Mouse (Mus musculus) limb, embryonic 13.5 days (tissue): ENCODE results near the gene P4ha2. TPM values are rescaled to one million over a fixed set of nuclear protein-coding genes. Genes with fewer than 3 reads are reported as not detected.
A peak's percentile ranks its signal among the peaks of the same experiment; 100 is the strongest.
"Not testable (repeated sequence)": the region's sequence is repeated elsewhere in the genome, so short reads cannot be mapped to it uniquely, and the experiment has no call there.

Experiments used
- ATAC-seq: fragments of 200-750 bp; cut with Nextera tagmentation; 2 replicates; pipeline ENCODE4 v1.8.0; 2017; ENCODE audit warnings: low read depth, moderate number of reproducible peaks, moderate TSS enrichment; ENCODE audit not compliant: low FRiP score
- H3K27ac ChIP-seq: fragments of 300-500 bp; sonication (generic); 2 replicates; pipeline ENCODE4 v1.5.1; 2015; ENCODE audit warnings: inconsistent platforms, mild to moderate bottlenecking, moderate library complexity
- H3K27me3 ChIP-seq: fragments of 300-500 bp; sonication (generic); 2 replicates; pipeline ENCODE4 v1.6.1; 2015; ENCODE audit warnings: mild to moderate bottlenecking, inconsistent platforms
- H3K36me3 ChIP-seq: fragments of 300-500 bp; sonication (generic); 2 replicates; pipeline ENCODE4 v1.6.1; 2015; ENCODE audit warnings: inconsistent platforms, mild to moderate bottlenecking, moderate library complexity
- H3K4me1 ChIP-seq: fragments of 300-500 bp; sonication (generic); 2 replicates; pipeline ENCODE4 v1.6.1; 2015; ENCODE audit warnings: inconsistent platforms
- H3K4me2 ChIP-seq: fragments of 300-500 bp; sonication (generic); replicated peaks from 2 replicates; pipeline ENCODE4 v1.6.1; 2015; ENCODE audit warnings: inconsistent platforms, mild to moderate bottlenecking, moderate library complexity
- H3K4me3 ChIP-seq: fragments of 300-500 bp; sonication (generic); 2 replicates; pipeline ENCODE4 v1.5.1; 2015; ENCODE audit warnings: moderate library complexity, mild to moderate bottlenecking, inconsistent platforms
- H3K9ac ChIP-seq: fragments of 300-500 bp; sonication (generic); 2 replicates; pipeline ENCODE4 v1.6.1; 2015; ENCODE audit warnings: mild to moderate bottlenecking, inconsistent platforms
- H3K9me3 ChIP-seq: fragments of 300-500 bp; sonication (generic); 2 replicates; pipeline ENCODE4 v1.6.1; 2016; ENCODE audit warnings: inconsistent platforms
- WGBS: fragments of 180-500 bp; shearing (Covaris S2); methylation state at CpG from one replicate; pipeline ENCODE4 v1.1.7; 2015; 5-methylcytosine and 5-hydroxymethylcytosine counted together
- polyA plus RNA-seq: library from polyadenylated mRNA; unstranded; fragments of >200 nt; fragmentation: Nextera tagmentation; extraction: Ambion mirVana; gene quantifications from 2 replicates; pipeline ENCODE4 v1.2.1, GENCODE M21; 2015

The P4ha2 gene
- polyA plus RNA-seq, 1 experiment from 2014 or later = 84.9 TPM

DNA sequence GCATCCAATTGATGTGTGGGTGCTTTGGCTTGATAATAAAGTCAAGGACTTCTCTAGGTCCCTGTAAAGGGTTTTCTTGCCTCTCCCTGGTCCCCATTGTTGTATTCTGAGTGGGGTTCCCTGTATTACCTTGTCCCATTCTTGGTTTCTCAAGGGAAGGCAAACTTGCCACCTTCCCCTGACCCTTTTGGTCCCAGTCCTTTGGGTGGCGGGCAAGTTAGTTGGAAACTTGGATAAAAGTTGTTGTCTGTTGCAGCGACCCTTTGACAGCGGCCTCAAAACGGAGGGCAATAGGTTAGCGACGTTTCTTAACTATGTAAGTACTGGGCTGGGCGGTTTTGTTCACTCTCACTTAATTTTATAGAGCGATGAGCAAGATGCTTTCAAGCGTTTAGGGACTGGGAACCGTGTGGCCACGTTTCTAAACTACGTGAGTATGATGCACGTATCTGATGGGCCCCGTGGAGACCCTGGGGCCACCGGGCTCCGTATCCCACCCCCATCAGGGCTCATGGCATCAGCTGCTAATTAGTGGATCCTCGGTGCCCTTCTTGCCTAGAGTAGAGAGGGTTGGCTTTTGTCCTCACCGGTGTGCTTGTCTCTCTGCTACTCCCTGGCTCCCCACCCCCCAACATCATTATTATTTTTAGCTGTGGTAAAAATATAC lies 26.2 kb downstream of the P4ha2 start:
- Histone ChIP-seq H3K4me3 (no peak overlapping the region), H3K9me3 (no peaks in the 10 kb centered on the region), H3K27ac (no peak overlapping the region; the same call in 1 of the 2 replicates), H3K27me3 (peaks cover 46% of the 10 kb centered on the region), H3K4me2 (peak overlapping the region; percentile 52), H3K9ac (no peak overlapping the region), H3K36me3 (peaks cover 40% of the 10 kb centered on the region), H3K4me1 (peaks cover 33% of the 10 kb centered on the region)
- WGBS = 28% methylated on average over 18 of the region's 18 CpGs
- 0 out of 2 replicates have a peak, but pooled peaks have one; percentile 8 for ATAC-seq

DNA sequence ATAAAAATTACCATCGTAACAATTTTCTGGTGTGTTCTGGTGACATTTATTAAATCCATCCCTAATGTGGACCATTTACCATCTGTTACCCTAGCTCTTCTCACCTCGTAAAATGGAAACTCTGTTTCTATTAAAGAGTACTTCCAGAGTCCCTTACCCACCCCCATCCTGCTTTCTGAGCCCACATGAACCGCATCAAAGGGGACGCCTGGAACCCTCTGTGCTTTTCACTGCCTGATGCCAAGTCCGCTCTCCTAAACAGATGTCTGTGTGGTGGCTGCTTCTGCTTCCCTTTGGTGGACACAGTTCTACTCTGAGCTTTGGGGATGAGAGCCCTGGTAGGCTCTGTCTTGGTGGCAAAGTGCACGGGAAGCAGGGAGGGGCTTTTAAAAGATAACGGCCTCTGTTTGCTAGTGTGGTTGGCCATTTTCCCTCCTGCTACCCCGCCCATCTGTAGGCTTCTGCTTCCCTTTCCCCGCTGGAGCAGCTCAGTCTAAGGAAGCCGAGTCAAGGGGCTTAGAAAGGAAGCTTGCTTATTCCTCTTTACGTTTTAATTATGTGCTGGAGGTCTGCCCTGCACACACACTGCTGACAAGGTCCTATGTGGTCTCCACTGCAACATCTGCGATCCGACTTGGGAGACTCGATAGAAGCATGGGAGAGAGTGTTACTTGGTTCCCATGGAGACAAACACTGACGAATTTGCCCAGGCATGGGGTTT lies 26.9 kb downstream of the P4ha2 start:
- Histone ChIP-seq H3K4me3 (peak overlapping the region; percentile 10; the same call in 1 of the 2 replicates), H3K36me3 (peaks cover 41% of the 10 kb centered on the region), H3K9ac (peak overlapping the region; percentile 31; the same call in 1 of the 2 replicates), H3K27ac (peak overlapping the region; percentile 80), H3K27me3 (peaks cover 46% of the 10 kb centered on the region), H3K9me3 (no peaks in the 10 kb centered on the region), H3K4me2 (peak overlapping the region; percentile 52), H3K4me1 (peaks cover 33% of the 10 kb centered on the region)
- peak; percentile 84 for ATAC-seq
- WGBS = 13% methylated on average over 15 of the region's 15 CpGs

DNA sequence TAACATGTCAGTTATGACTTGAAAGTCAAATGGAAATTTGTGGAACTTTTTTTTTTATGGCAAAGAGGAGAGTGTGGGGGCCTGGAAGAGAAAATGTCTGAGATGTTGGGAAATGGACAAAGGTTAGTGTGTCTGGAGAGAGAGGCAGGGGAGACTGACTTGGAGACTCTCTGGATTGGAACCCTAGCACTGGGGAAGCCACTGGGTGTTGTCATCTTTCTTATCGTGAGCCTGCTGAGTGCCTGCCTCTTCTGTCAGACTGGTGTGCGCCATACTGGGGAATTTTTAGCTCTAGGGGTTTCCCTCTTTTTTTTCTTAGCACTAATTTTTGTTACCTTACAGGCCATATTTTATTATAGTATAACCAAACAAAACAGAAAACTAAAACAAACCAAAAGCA lies 27.5 kb downstream of the P4ha2 start:
- Histone ChIP-seq H3K4me3 (no peak overlapping the region), H3K9ac (no peak overlapping the region), H3K4me2 (peak overlapping the region; percentile 52), H3K9me3 (no peaks in the 10 kb centered on the region), H3K36me3 (peaks cover 35% of the 10 kb centered on the region), H3K27ac (peak overlapping the region; percentile 80), H3K4me1 (peaks cover 38% of the 10 kb centered on the region), H3K27me3 (peaks cover 42% of the 10 kb centered on the region)
- ATAC-seq = no peak
- WGBS = 44% methylated on average over 2 of the region's 2 CpGs

DNA sequence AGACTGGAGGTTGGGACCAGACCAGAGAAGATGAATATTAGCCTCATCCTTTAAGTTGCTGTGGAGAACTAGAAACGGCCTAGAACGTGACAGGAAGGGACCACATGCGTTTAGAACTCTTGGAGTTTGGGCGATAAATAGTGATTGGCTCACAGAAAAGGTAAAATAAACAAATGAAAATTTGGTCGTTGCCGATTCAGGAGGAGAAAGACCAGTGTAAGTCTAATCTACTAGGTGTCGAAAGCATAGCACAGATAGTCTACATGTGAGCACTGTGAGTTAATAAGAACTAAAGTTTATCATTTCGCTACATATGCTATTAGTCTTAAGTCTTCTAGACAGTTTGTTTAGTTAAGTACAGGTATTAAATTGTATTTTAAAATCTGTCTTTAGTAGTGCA lies 30.1 kb downstream of the P4ha2 start:
- no peak overlapping the region for H3K9ac ChIP-seq
- H3K9me3 ChIP-seq = no peaks in the 10 kb centered on the region
- ATAC-seq = no peak
- H3K4me2 ChIP-seq = no peak overlapping the region
- H3K4me3 ChIP-seq = no peak overlapping the region
- peaks cover 29% of the 10 kb centered on the region for H3K36me3 ChIP-seq
- peaks cover 39% of the 10 kb centered on the region for H3K4me1 ChIP-seq
- 92% methylated on average over 8 of the region's 8 CpGs for WGBS
- no peak overlapping the region for H3K27ac ChIP-seq
- H3K27me3 ChIP-seq = peaks cover 22% of the 10 kb centered on the region

DNA sequence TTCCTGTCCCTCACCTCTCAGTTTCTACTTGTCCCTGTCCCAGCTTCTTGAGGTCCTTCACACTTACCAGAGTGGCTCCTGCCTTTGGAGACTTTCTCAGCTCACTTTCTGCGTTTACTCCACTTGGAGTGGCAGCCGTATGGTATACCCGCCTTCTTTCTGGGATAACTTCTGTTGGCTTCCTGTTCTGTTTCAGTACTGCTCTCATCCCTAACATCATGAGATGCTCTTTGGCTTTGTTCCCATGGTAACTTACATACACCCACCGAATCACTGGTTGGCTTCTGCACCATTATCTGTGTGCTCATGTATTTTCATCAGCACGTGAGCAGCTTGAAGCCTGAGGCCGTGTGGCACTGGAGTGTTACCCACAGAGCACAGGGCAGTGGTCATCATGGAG lies 30.8 kb downstream of the P4ha2 start:
- Histone ChIP-seq H3K9me3 (no peaks in the 10 kb centered on the region), H3K4me3 (no peak overlapping the region), H3K9ac (no peak overlapping the region), H3K4me2 (no peak overlapping the region), H3K4me1 (peaks cover 31% of the 10 kb centered on the region), H3K27me3 (peaks cover 16% of the 10 kb centered on the region), H3K36me3 (peaks cover 22% of the 10 kb centered on the region), H3K27ac (no peak overlapping the region)
- ATAC-seq = no peak
- 91% methylated on average over 6 of the region's 6 CpGs for WGBS

DNA sequence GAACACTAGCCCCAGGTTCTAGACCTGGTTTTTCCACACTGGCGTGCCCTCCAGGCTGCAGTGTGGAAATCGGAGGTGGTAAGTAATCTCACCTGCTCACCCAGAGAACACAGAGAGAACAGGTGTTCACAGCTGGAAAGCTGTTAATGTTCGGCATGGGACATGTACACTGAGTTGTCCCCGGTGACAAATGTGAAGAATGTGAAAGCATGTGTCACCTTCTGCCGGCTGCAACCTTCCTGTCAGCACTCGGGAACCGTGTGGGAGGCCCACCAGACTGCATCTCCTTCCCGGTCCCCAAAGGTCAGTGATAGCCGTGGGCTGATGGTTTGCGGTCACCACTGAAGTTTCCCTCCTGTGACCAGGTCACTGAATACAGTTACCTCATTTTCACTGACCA lies 32.4 kb downstream of the P4ha2 start:
- Histone ChIP-seq H3K27ac (no peak overlapping the region), H3K36me3 (peaks cover 21% of the 10 kb centered on the region), H3K27me3 (peaks cover 12% of the 10 kb centered on the region; the same call in 1 of the 2 replicates), H3K9me3 (no peaks in the 10 kb centered on the region), H3K4me2 (no peak overlapping the region), H3K4me3 (no peak overlapping the region), H3K9ac (no peak overlapping the region), H3K4me1 (peaks cover 16% of the 10 kb centered on the region)
- 40% methylated on average over 10 of the region's 10 CpGs for WGBS
- ATAC-seq = no peak

DNA sequence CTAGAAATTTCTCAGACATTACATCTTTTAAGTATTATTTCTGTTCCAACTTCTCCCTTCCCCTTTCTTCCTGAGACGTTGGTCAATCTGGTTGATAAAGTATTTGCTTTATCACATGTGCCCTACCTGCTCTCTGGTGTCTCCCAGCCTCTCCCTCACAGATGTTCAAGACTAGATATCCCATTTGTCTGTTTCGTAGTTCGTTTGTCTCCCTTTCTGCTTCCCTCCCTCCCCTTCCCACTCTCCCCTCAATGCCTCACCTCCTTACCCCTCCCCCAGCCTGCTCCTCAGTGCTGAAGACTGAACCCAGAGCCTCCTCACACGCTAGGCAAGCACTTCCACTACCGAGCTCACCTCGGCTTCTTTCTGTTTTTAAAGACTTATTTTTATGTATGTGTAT lies 35.0 kb downstream of the P4ha2 start:
- Histone ChIP-seq H3K9ac (no peak overlapping the region), H3K27ac (no peak overlapping the region), H3K9me3 (no peaks in the 10 kb centered on the region), H3K36me3 (peaks cover 10% of the 10 kb centered on the region), H3K4me3 (no peak overlapping the region), H3K4me1 (peaks cover 9% of the 10 kb centered on the region; the same call in 1 of the 2 replicates), H3K4me2 (no peak overlapping the region), H3K27me3 (peaks cover under 1% of the 10 kb centered on the region; the same call in 1 of the 2 replicates)
- ATAC-seq = no peak
- WGBS = 78% methylated on average over 6 of the region's 6 CpGs

DNA sequence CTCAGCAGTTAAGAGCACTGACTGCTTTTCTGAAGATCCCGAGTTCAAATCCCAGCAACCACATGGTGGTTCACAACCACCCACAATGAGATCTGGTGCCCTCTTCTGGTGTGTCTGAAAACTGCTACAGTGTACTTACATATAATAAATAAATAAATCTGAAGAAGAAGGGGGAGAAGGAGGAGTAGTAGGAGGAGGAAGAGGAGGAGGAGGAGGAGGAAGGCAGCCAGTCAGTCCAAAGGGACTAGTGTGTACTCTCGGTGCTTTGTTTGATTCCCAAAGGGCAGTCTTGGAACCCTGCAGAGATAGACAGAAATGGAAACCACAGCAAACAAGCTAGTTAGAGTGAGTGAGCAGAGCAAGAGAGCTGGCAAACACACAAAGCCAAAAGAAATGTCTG lies 40.3 kb downstream of the P4ha2 start:
- 41% methylated on average over 2 of the region's 2 CpGs for WGBS
- H3K27ac ChIP-seq, H3K4me3 ChIP-seq, ATAC-seq, H3K27me3 ChIP-seq, H3K36me3 ChIP-seq, H3K9ac ChIP-seq, H3K4me1 ChIP-seq, H3K9me3 ChIP-seq, H3K4me2 ChIP-seq: not testable (repeated sequence)

DNA sequence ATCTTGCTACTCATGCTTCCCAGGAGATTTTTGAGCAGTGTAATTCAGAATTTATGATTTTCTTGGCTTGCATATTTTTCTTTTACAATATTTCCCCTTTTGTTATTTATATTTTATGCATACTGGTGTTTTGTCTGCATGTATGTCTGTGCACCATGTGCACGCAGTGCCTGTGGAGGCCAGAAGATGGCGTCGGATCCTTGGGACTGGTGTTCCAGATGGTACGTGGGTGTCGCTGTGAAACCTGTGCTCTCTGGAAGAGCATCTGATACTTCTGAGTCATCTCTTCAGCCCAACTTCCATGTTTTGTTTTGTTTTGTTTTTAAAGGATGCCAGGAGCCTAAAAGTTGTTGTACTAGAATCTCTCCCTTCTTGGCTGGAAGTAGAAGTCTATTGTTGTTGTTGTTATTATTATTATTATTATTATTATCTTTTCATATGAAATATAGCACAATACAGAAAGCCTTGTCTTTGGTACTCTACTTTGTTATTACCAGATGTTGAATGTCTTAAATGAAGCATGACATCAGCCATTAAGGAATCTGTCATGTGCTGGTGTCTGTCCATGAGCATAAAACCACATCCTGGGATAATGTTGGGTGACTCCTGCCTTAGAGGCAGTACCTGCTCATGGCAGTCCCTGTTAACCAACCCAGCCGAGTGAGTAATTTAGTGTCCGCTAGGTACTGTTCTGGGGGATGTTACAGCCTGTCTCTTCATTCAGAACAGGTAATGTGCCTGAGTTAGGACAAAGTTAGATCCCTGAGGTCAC lies 41.5 kb downstream of the P4ha2 start:
- Histone ChIP-seq H3K9me3 (no peaks in the 10 kb centered on the region), H3K9ac (no peak overlapping the region), H3K27me3 (no peaks in the 10 kb centered on the region; the same call in 1 of the 2 replicates), H3K4me3 (no peak overlapping the region), H3K4me1 (no peaks in the 10 kb centered on the region), H3K4me2 (no peak overlapping the region), H3K36me3 (no peaks in the 10 kb centered on the region), H3K27ac (no peak overlapping the region)
- 89% methylated on average over 7 of the region's 7 CpGs for WGBS
- no peak for ATAC-seq

DNA sequence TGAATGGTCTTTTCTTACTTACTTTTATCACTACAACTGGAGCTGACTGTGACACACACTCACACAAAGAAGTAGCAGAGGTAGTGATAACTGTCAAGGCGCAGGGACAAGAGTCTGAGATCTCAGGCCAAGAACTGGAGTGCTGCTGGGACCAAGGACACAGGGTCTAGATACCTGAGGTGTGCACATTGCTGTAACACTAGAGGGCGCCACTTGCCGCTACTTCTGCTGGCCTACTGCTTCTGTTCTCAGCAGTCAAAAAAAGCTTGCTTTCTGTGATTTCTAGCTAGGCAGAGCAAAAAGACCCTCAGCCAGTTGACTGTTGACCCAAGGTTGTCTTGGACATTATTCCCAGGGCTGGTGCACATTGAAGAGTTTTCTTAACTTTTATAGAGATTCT lies 45.0 kb downstream of the P4ha2 start:
- H3K27ac ChIP-seq = no peak overlapping the region
- H3K9me3 ChIP-seq = 0 out of 2 replicates have a peak, but pooled peaks cover 4% of the 10 kb centered on the region
- 31% methylated on average over 3 of the region's 3 CpGs for WGBS
- H3K9ac ChIP-seq = no peak overlapping the region
- H3K27me3 ChIP-seq = no peaks in the 10 kb centered on the region; the same call in 1 of the 2 replicates
- no peaks in the 10 kb centered on the region for H3K4me1 ChIP-seq
- H3K4me2 ChIP-seq = no peak overlapping the region
- H3K36me3 ChIP-seq = no peaks in the 10 kb centered on the region
- no peak for ATAC-seq
- H3K4me3 ChIP-seq = no peak overlapping the region

DNA sequence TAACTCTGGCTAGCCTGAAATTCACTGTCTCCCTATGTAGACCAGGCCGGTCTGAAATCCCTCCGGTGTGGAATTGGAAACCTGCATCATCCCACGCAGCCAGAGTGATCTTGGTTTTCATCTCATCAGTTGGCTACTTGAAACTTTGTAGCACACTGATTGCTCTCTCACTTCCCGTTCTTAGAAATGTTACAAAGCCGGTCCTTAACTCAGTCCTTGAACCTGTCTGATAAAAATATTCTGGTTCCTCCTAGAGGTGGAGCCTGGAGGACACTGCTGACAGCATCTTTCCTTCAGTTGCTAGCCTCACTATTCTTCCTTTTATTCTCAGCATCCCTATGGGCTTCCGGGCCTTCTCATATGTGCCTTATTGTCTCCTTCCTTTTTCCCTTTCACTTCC lies 46.1 kb downstream of the P4ha2 start:
- no peak overlapping the region for H3K27ac ChIP-seq
- 88% methylated on average over 6 of the region's 6 CpGs for WGBS
- H3K9ac ChIP-seq = no peak overlapping the region
- H3K27me3 ChIP-seq = no peaks in the 10 kb centered on the region; the same call in 1 of the 2 replicates
- no peak for ATAC-seq
- no peak overlapping the region for H3K4me2 ChIP-seq
- no peaks in the 10 kb centered on the region for H3K36me3 ChIP-seq
- H3K4me1 ChIP-seq = no peaks in the 10 kb centered on the region
- H3K4me3 ChIP-seq = no peak overlapping the region
- H3K9me3 ChIP-seq = 0 out of 2 replicates have a peak, but pooled peaks cover 4% of the 10 kb centered on the region
